In the genomic region with DNA sequence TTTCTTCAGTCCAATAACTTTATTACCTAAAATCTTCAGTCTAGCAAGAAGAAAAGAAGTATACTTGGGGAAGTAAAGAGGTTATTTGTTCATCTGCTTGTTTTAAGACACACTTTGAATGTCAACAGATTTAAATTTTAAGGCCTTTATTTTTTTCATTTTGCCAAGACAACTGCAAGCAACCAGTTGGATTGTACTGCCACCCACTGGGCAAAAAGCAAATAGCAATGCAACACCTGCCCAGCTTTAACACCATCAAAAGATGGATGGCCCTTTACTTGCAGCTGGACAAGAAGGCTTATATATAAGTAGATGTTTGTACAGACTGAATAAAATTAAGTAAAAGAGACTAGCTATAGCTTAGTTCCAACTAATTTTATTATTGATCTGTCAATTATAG, we compare ENCODE assay signal across 8 mouse cellular contexts. TPM values are rescaled to one million over a fixed set of nuclear protein-coding genes. Genes with fewer than 3 reads are reported as not detected.
DNase-seq lines count a peak whose midpoint lies in the region; ATAC-seq lines count a peak whose summit lies in the region.
"Had no signal": no experiment of that assay in that cellular context is flagged by ENCODE, and none has a peak within 500 bp of the region (broad histone marks: within the 10 kb centered on the region; RNA-seq: fewer than 3 reads in every experiment).

No protein-coding gene starts in this region.

- peak; percentile 84 for DNase-seq in midbrain, embryonic 14.5 days
- peak; percentile 37 for DNase-seq in T-cell, adult 2 months (ENCODE audit: low spot score)
- DNase-seq in cerebellum, postnatal 25 days = peak; percentile 55 to 75
- peak; percentile 54 to 70 for DNase-seq in heart, postnatal 14 days
- DNase-seq in left cerebral cortex, postnatal 25 days (ENCODE audit: low spot score in 2 of 2) = peak; percentile 52 to 66
- DNase-seq in retina, adult 2 months (ENCODE audit: low read depth, low spot score) = peak; percentile 13

- H3K27ac ChIP-seq in midbrain, embryonic 14.5 days (replicated peaks; ENCODE audit: low read depth, low read length) = no peak overlapping the region
- no peak overlapping the region for H3K27ac ChIP-seq in midbrain, embryonic 13.5 days
- H3K27ac ChIP-seq: limb, embryonic 13.5 days had no signal

- no peaks in the 10 kb centered on the region for H3K4me1 ChIP-seq in midbrain, embryonic 14.5 days (ENCODE audit: control insufficient read depth, insufficient read depth, low read length)
- H3K4me1 ChIP-seq in midbrain, embryonic 13.5 days (replicated peaks) = peaks cover 2% of the 10 kb centered on the region; the same call in 1 of the 2 replicates
- H3K4me1 ChIP-seq: limb, embryonic 13.5 days had no signal

- H3K36me3 ChIP-seq in midbrain, embryonic 14.5 days (ENCODE audit: control insufficient read depth, insufficient read depth, low read length) = peaks cover 10% of the 10 kb centered on the region; the same call in 1 of the 2 replicates
- H3K36me3 ChIP-seq in midbrain, embryonic 13.5 days = peaks cover 18% of the 10 kb centered on the region

- no peak for ATAC-seq in midbrain, embryonic 14.5 days (ENCODE audit: low FRiP score, low TSS enrichment)
- no peak for ATAC-seq in midbrain, embryonic 13.5 days

- H3K4me2 ChIP-seq in midbrain, embryonic 14.5 days (ENCODE audit: low read length) = no peak overlapping the region
- no peak overlapping the region for H3K4me2 ChIP-seq in midbrain, embryonic 13.5 days (replicated peaks)
- H3K4me2 ChIP-seq: limb, embryonic 13.5 days had no signal

- H3K4me3 ChIP-seq in midbrain, embryonic 14.5 days (replicated peaks; ENCODE audit: low read depth, low read length) = no peak overlapping the region
- no peak overlapping the region for H3K4me3 ChIP-seq in midbrain, embryonic 13.5 days (replicated peaks)
- H3K4me3 ChIP-seq: limb, embryonic 13.5 days had no signal

- no peaks in the 10 kb centered on the region for H3K9me3 ChIP-seq in midbrain, embryonic 14.5 days (ENCODE audit: control insufficient read depth, low read length)
- H3K9me3 ChIP-seq in midbrain, embryonic 13.5 days = no peaks in the 10 kb centered on the region
- H3K9me3 ChIP-seq: limb, embryonic 13.5 days had no signal

- intact Hi-C loops in heart, postnatal 14 days (cut with DNase I) = no loop called here
- intact Hi-C loops in left cerebral cortex, postnatal 25 days (cut with DNase I) = loop anchor here (5.0 kb wide), 1 partner anchor 116 kb away; no protein-coding TSS in a partner anchor

- no peak overlapping the region for H3K9ac ChIP-seq in midbrain, embryonic 14.5 days (replicated peaks; ENCODE audit: low read length)
- H3K9ac ChIP-seq in midbrain, embryonic 13.5 days (replicated peaks) = no peak overlapping the region
- H3K9ac ChIP-seq: limb, embryonic 13.5 days had no signal

- H3K27me3 ChIP-seq in midbrain, embryonic 14.5 days (ENCODE audit: control insufficient read depth, insufficient read depth, low read length) = no peaks in the 10 kb centered on the region
- no peaks in the 10 kb centered on the region for H3K27me3 ChIP-seq in midbrain, embryonic 13.5 days
- H3K27me3 ChIP-seq: limb, embryonic 13.5 days had no signal

RNA-seq across cellular contexts. Expression of a gene that starts 27.3 kb away (rescaled TPM):
- polyA plus RNA-seq in midbrain, embryonic 14.5 days (2014; fragmentation: Nextera tagmentation; extraction: Ambion mirVana) = 20.3 and 27.5 TPM in 2 replicates
- 21.3 and 23.4 TPM in 2 replicates for polyA plus RNA-seq in midbrain, embryonic 13.5 days (2015; fragmentation: Nextera tagmentation; extraction: Ambion mirVana)
- 10 to 100 TPM; 24.8 to 28.0 TPM for total RNA-seq in heart, postnatal 14 days (2021)
- 10 to 100 TPM; 48.3 to 50.1 TPM for total RNA-seq in left cerebral cortex, postnatal 25 days (2021)

Comparison
In these comparisons a context has a peak if more than half of its experiments do, and no peak if none do; other contexts are left out.
1. DNase-seq: peak in every context shown above with its lines; median percentile 84 in midbrain, embryonic 14.5 days; 65 in cerebellum, postnatal 25 days; 62 in heart, postnatal 14 days; 59 in left cerebral cortex, postnatal 25 days; 37 in T-cell, adult 2 months; 13 in retina, adult 2 months.